Mouse (Mus musculus) monocyte, adult 5-6 weeks (primary cell): Measurements from ENCODE around the gene Fam53b. TPM values are rescaled to one million over a fixed set of nuclear protein-coding genes. Genes with fewer than 3 reads are reported as not detected.

Source experiments
- ATAC-seq: fragments of 153-309, 156-312 bp; replicated peaks from 2 replicates; pipeline ENCODE4 v1.8.0; 2017; ENCODE audit warnings: mild to moderate bottlenecking; ENCODE audit not compliant: low TSS enrichment, insufficient number of reproducible peaks, severe bottlenecking, poor library complexity, low FRiP score
- total RNA-seq: library from RNA; stranded (forward); fragments of 200-1000, 200-491, 200-594 nt; gene quantifications from 3 replicates; pipeline ENCODE4 v1.2.3, GENCODE M21; 2017

Fam53b gene
- total RNA-seq, 1 experiment from 2014 or later = 15.8 TPM

- no peak for ATAC-seq
Measured at GRCm38 (mm10) chr7:132756325-132756724, 57.4 kb downstream of the Fam53b start.

GRCm38 (mm10) chr7:132754389-132754750 lies 59.3 kb downstream of the Fam53b start:
- no peak; the same call in 1 of the 2 replicates for ATAC-seq

- ATAC-seq = no peak
Measured at GRCm38 (mm10) chr7:132753518-132754388, 59.9 kb downstream of the Fam53b start.

GRCm38 (mm10) chr7:132751716-132752115 lies 62.0 kb downstream of the Fam53b start:
- ATAC-seq = no peak

GRCm38 (mm10) chr7:132749504-132749903 lies 64.2 kb downstream of the Fam53b start:
- ATAC-seq = no peak

GRCm38 (mm10) chr7:132748076-132748769 lies 65.5 kb downstream of the Fam53b start:
- ATAC-seq = no peak

GRCm38 (mm10) chr7:132747096-132747495 lies 66.6 kb downstream of the Fam53b start:
- ATAC-seq = no peak

- no peak for ATAC-seq
Measured at GRCm38 (mm10) chr7:132742912-132743311, 70.8 kb downstream of the Fam53b start.

GRCm38 (mm10) chr7:132739829-132740228 lies 73.9 kb downstream of the Fam53b start:
- ATAC-seq = no peak

- no peak for ATAC-seq
Measured at GRCm38 (mm10) chr7:132738844-132739243, 74.8 kb downstream of the Fam53b start.

GRCm38 (mm10) chr7:132736099-132736862 lies 77.4 kb downstream of the Fam53b start:
- no peak for ATAC-seq

GRCm38 (mm10) chr7:132735145-132735544 lies 78.5 kb downstream of the Fam53b start:
- ATAC-seq = peak; percentile 93

- no peak for ATAC-seq
Measured at GRCm38 (mm10) chr7:132734222-132734621, 79.5 kb downstream of the Fam53b start.

- ATAC-seq = no peak
Measured at GRCm38 (mm10) chr7:132733521-132733920, 80.2 kb downstream of the Fam53b start.

- no peak for ATAC-seq
Measured at GRCm38 (mm10) chr7:132732136-132732789, 81.4 kb downstream of the Fam53b start.

GRCm38 (mm10) chr7:132731558-132731957 lies 82.1 kb downstream of the Fam53b start:
- no peak for ATAC-seq

- no peak for ATAC-seq
Measured at GRCm38 (mm10) chr7:132730510-132730909, 83.2 kb downstream of the Fam53b start.

GRCm38 (mm10) chr7:132729093-132729831 lies 84.4 kb downstream of the Fam53b start:
- ATAC-seq = peak; percentile 45; the same call in 1 of the 2 replicates
